Mouse (Mus musculus): ENCODE data around the gene Etfb. TPM values are rescaled to one million over a fixed set of nuclear protein-coding genes. Genes with fewer than 3 reads are reported as not detected.

Etfb gene
- polyA plus RNA-seq, 1 experiment from 2014 or later, result 831 TPM

Small RNA genes within 50 kb of the gene (microRNA-seq; reads per million reads assigned to microRNA genes)
- gene Mir7051, result 1.6 reads per million

Other genes with a start within 250 kb of the Etfb start
- gene Zfp715, start 130.8 kb upstream of the Etfb start, polyA plus RNA-seq (2015; fragmentation: Nextera tagmentation; extraction: Ambion mirVana), result 10.6 and 12.2 TPM in 2 replicates
- 0.24 and 0.28 TPM in 2 replicates for gene Siglecf, start 92.7 kb upstream of the Etfb start, polyA plus RNA-seq (2015; fragmentation: Nextera tagmentation; extraction: Ambion mirVana)
- 0.17 TPM in 2 replicates for gene Siglecg, start 35.9 kb upstream of the Etfb start, polyA plus RNA-seq (2015; fragmentation: Nextera tagmentation; extraction: Ambion mirVana)
- gene Lim2, start 16.4 kb upstream of the Etfb start, polyA plus RNA-seq (2015; fragmentation: Nextera tagmentation; extraction: Ambion mirVana), result not detected in 2 replicates
- 11.6 and 20.9 TPM in 2 replicates for gene Nkg7, start 7.0 kb upstream of the Etfb start, polyA plus RNA-seq (2015; fragmentation: Nextera tagmentation; extraction: Ambion mirVana)
- gene Cldnd2, start 3.3 kb upstream of the Etfb start, polyA plus RNA-seq (2015; fragmentation: Nextera tagmentation; extraction: Ambion mirVana), result not detected in 2 replicates
- 0.18 and 0.97 TPM in 2 replicates for gene Gm45233, start within 50 bp of the Etfb start, polyA plus RNA-seq (2015; fragmentation: Nextera tagmentation; extraction: Ambion mirVana)
- gene Vsig10l, start 19.1 kb downstream of the Etfb start, polyA plus RNA-seq (2015; fragmentation: Nextera tagmentation; extraction: Ambion mirVana), result 3.4 and 4.2 TPM in 2 replicates
- 0.06 TPM in 1 of 2 replicates, not detected in the other for gene Iglon5, start 46.0 kb downstream of the Etfb start, polyA plus RNA-seq (2015; fragmentation: Nextera tagmentation; extraction: Ambion mirVana)
- gene 4931406B18Rik, start 61.9 kb downstream of the Etfb start, polyA plus RNA-seq (2015; fragmentation: Nextera tagmentation; extraction: Ambion mirVana), result not detected in 2 replicates
- gene Cd33, start 100.3 kb downstream of the Etfb start, polyA plus RNA-seq (2015; fragmentation: Nextera tagmentation; extraction: Ambion mirVana), result 0.51 and 0.85 TPM in 2 replicates
- gene Zfp658, start 118.2 kb downstream of the Etfb start, polyA plus RNA-seq (2015; fragmentation: Nextera tagmentation; extraction: Ambion mirVana), result 1.3 and 2.0 TPM in 2 replicates
- 7.4 TPM in 2 replicates for gene Zfp719, start 135.5 kb downstream of the Etfb start, polyA plus RNA-seq (2015; fragmentation: Nextera tagmentation; extraction: Ambion mirVana)
- not detected in 2 replicates for gene Zfp819, start 163.1 kb downstream of the Etfb start, polyA plus RNA-seq (2015; fragmentation: Nextera tagmentation; extraction: Ambion mirVana)
- 0.09 TPM in 1 of 2 replicates, not detected in the other for gene Ceacam18, start 190.6 kb downstream of the Etfb start, polyA plus RNA-seq (2015; fragmentation: Nextera tagmentation; extraction: Ambion mirVana)
- 0.62 and 0.71 TPM in 2 replicates for gene Siglece, start 216.1 kb downstream of the Etfb start, polyA plus RNA-seq (2015; fragmentation: Nextera tagmentation; extraction: Ambion mirVana)
- 7.2 and 7.6 TPM in 2 replicates for gene Ctu1, start 227.9 kb downstream of the Etfb start, polyA plus RNA-seq (2015; fragmentation: Nextera tagmentation; extraction: Ambion mirVana)
- gene Klk14, start 246.3 kb downstream of the Etfb start, polyA plus RNA-seq (2015; fragmentation: Nextera tagmentation; extraction: Ambion mirVana), result not detected in 2 replicates